Mouse (Mus musculus): ENCODE measurements around the gene Sec31b. TPM values are rescaled to one million over a fixed set of nuclear protein-coding genes. Genes with fewer than 3 reads are reported as not detected.
A peak's percentile ranks its signal among the peaks of the same experiment; 100 is the strongest.

Gene Sec31b
- total and polyA plus RNA-seq, 3 experiments = 0.12 to 1.2 TPM; not detected in 1

- Histone ChIP-seq H3K79me2 (ENCODE audit: control insufficient read depth, insufficient read depth, low read length, poor library complexity) (no peaks in the 10 kb centered on the region), H3K27ac (ENCODE audit: control insufficient read depth, low read depth, low read length) (no peak overlapping the region), H3K27me3 (ENCODE audit: control insufficient read depth in 1 of 2, insufficient read depth in 2 of 2, low read length in 2 of 2) (no peaks in the 10 kb centered on the region), H3K9ac (ENCODE audit: control insufficient read depth, low read depth, low read length, poor library complexity, severe bottlenecking) (no peak overlapping the region), H3K9me3 (replicated peaks; ENCODE audit: insufficient read depth, low read length) (no peaks in the 10 kb centered on the region), H3K4me3 (ENCODE audit: control insufficient read depth in 1 of 2, insufficient read depth in 1 of 2, low read depth in 2 of 2, low read length in 2 of 2) (no peak overlapping the region), H3K36me3 (ENCODE audit: control insufficient read depth in 1 of 2, insufficient read depth in 2 of 2, low read length in 2 of 2) (no peaks in the 10 kb centered on the region), H3K4me1 (ENCODE audit: control insufficient read depth in 1 of 2, insufficient read depth in 2 of 2, low read length in 2 of 2) (no peaks in the 10 kb centered on the region)
- DNase-seq (ENCODE audit: low read depth, low spot score) = no peak
- TF ChIP-seq HCFC1 (IDR thresholded peaks at IDR 0.05; ENCODE audit: low read depth, low read length) = no peak
- TF ChIP-seq USF2 (IDR thresholded peaks at IDR 0.05; ENCODE audit: borderline replicate concordance in 1 of 2, insufficient read depth in 1 of 2, low read depth in 1 of 2, low read length in 2 of 2) = no peak
- 0 out of 2 replicates have a peak, but pooled peaks have one; percentile 26 for TF ChIP-seq POLR2AphosphoS2 (IDR thresholded peaks at IDR 0.05; ENCODE audit: low read length)
Measured at GRCm38 (mm10) chr19:44578038-44578437, 32.4 kb upstream of the Sec31b start.

- H3K9me3 ChIP-seq (replicated peaks; ENCODE audit: insufficient read depth, low read length) = no peaks in the 10 kb centered on the region
- TF ChIP-seq USF2 (IDR thresholded peaks at IDR 0.05; ENCODE audit: borderline replicate concordance in 1 of 2, insufficient read depth in 1 of 2, low read depth in 1 of 2, low read length in 2 of 2) (no peak), ZNF384 (IDR thresholded peaks at IDR 0.05; ENCODE audit: low read depth, low read length) (no peak), ELF1 (IDR thresholded peaks at IDR 0.05; ENCODE audit: low read depth, low read length) (no peak), ZC3H11A (IDR thresholded peaks at IDR 0.05; ENCODE audit: low read depth, low read length) (no peak), EP300 (IDR thresholded peaks at IDR 0.05; ENCODE audit: low read depth in 1 of 2, low read length in 2 of 2) (no peak), MYC (IDR thresholded peaks at IDR 0.05; ENCODE audit: low read depth, low read length) (no peak), RCOR1 (IDR thresholded peaks at IDR 0.05; ENCODE audit: low read depth, low read length) (no peak), TCF12 (IDR thresholded peaks at IDR 0.05; ENCODE audit: low read depth, low read length) (no peak), TBP (IDR thresholded peaks at IDR 0.05; ENCODE audit: low read depth, low read length) (no peak), MAX (IDR thresholded peaks at IDR 0.05; ENCODE audit: low read length) (no peak), CHD2 (IDR thresholded peaks at IDR 0.05; ENCODE audit: low read length) (no peak)
- no peaks in the 10 kb centered on the region; a peak in 1 of 4 replicates for H3K36me3 ChIP-seq (ENCODE audit: control insufficient read depth in 1 of 2, insufficient read depth in 2 of 2, low read length in 2 of 2)
- no peaks in the 10 kb centered on the region for H3K27me3 ChIP-seq (ENCODE audit: control insufficient read depth in 1 of 2, insufficient read depth in 2 of 2, low read length in 2 of 2)
- no peaks in the 10 kb centered on the region for H3K4me1 ChIP-seq (ENCODE audit: control insufficient read depth in 1 of 2, insufficient read depth in 2 of 2, low read length in 2 of 2)
- no peaks in the 10 kb centered on the region for H3K79me2 ChIP-seq (ENCODE audit: control insufficient read depth, insufficient read depth, low read length, poor library complexity)
- H3K4me3 ChIP-seq (ENCODE audit: control insufficient read depth in 1 of 2, insufficient read depth in 1 of 2, low read depth in 2 of 2, low read length in 2 of 2) = no peak overlapping the region
- no peak for DNase-seq (ENCODE audit: low read depth, low spot score)
- H3K9ac ChIP-seq (ENCODE audit: control insufficient read depth, low read depth, low read length, poor library complexity, severe bottlenecking) = no peak overlapping the region
- no peak overlapping the region for H3K27ac ChIP-seq (ENCODE audit: control insufficient read depth, low read depth, low read length)
Measured at GRCm38 (mm10) chr19:44576275-44576674, 30.6 kb upstream of the Sec31b start.

GRCm38 (mm10) chr19:44567763-44568162 is 22.1 kb upstream of the Sec31b start:
- no peaks in the 10 kb centered on the region for H3K9me3 ChIP-seq (replicated peaks; ENCODE audit: insufficient read depth, low read length)
- H3K27ac ChIP-seq (ENCODE audit: control insufficient read depth, low read depth, low read length) = no peak overlapping the region
- no peak for TF ChIP-seq ZKSCAN1 (IDR thresholded peaks at IDR 0.05; ENCODE audit: low read depth, low read length)
- TF ChIP-seq RCOR1 (IDR thresholded peaks at IDR 0.05; ENCODE audit: low read depth, low read length) = no peak
- TF ChIP-seq GATA1 (IDR thresholded peaks at IDR 0.05; ENCODE audit: low read depth, low read length) = no peak
- TF ChIP-seq GABPA (IDR thresholded peaks at IDR 0.05; ENCODE audit: low read depth, low read length) = no peak
- no peak for TF ChIP-seq NRF1 (IDR thresholded peaks at IDR 0.05; ENCODE audit: insufficient read depth, low read depth, low read length, poor library complexity, severe bottlenecking)
- TF ChIP-seq MXI1 (IDR thresholded peaks at IDR 0.05; ENCODE audit: low read depth, low read length) = no peak
- TF ChIP-seq POLR2A (IDR thresholded peaks at IDR 0.05; ENCODE audit: control insufficient read depth in 1 of 2, insufficient read depth in 1 of 2, low read depth in 1 of 2, low read length in 2 of 2, poor library complexity in 1 of 2) = no peak
- TF ChIP-seq ZMIZ1 (IDR thresholded peaks at IDR 0.05; ENCODE audit: low read depth, low read length) = no peak
- TF ChIP-seq UBTF (IDR thresholded peaks at IDR 0.05; ENCODE audit: borderline replicate concordance, insufficient read depth, low read depth, low read length) = no peak
- TF ChIP-seq SMC3 (IDR thresholded peaks at IDR 0.05; ENCODE audit: low read depth, low read length) = no peak
- H3K79me2 ChIP-seq (ENCODE audit: control insufficient read depth, insufficient read depth, low read length, poor library complexity) = peaks cover 19% of the 10 kb centered on the region
- no peak overlapping the region for H3K4me3 ChIP-seq (ENCODE audit: control insufficient read depth in 1 of 2, insufficient read depth in 1 of 2, low read depth in 2 of 2, low read length in 2 of 2)
- DNase-seq (ENCODE audit: low read depth, low spot score) = no peak
- peaks cover 17 to 26% of the 10 kb centered on the region in 2 experiments for H3K36me3 ChIP-seq (ENCODE audit: control insufficient read depth in 1 of 2, insufficient read depth in 2 of 2, low read length in 2 of 2)
- H3K9ac ChIP-seq (ENCODE audit: control insufficient read depth, low read depth, low read length, poor library complexity, severe bottlenecking) = no peak overlapping the region
- no peaks in the 10 kb centered on the region for H3K27me3 ChIP-seq (ENCODE audit: control insufficient read depth in 1 of 2, insufficient read depth in 2 of 2, low read length in 2 of 2)
- H3K4me1 ChIP-seq (ENCODE audit: control insufficient read depth in 1 of 2, insufficient read depth in 2 of 2, low read length in 2 of 2) = peaks cover 2 to 9% of the 10 kb centered on the region in 2 experiments; a peak in 3 of 4 replicates

Data from MEL (cell line).